Mouse (Mus musculus) hindbrain, embryonic 14.5 days (tissue): ENCODE measurements at regions not wholly inside any gene's neighbourhood (a gene's known extent, or its start where the extent isn't known, plus 50 kb on each side); places are given as distances from the start of the nearest gene placed in this dataset.

ENCODE experiments used
- ATAC-seq: fragments of 200-750 bp; cut with Nextera tagmentation; 2 replicates; pipeline ENCODE4 v1.8.0; 2017; ENCODE audit warnings: moderate number of reproducible peaks, mild to moderate bottlenecking, moderate TSS enrichment, moderate library complexity; ENCODE audit not compliant: low FRiP score
- DNase-seq: peaks from one replicate; pipeline ENCODE4 v3.0.0-alpha.2; 2015; ENCODE audit warnings: low spot score
- H3K27ac ChIP-seq: fragments of 300-500 bp; sonication (generic); 2 replicates; pipeline ENCODE4 v1.5.1; 2014; ENCODE audit warnings: mild to moderate bottlenecking, moderate library complexity
- H3K27me3 ChIP-seq: fragments of 300-500 bp; sonication (generic); 2 replicates; pipeline ENCODE4 v1.6.1; 2014; ENCODE audit warnings: mild to moderate bottlenecking, low read length, mixed read lengths; ENCODE audit not compliant: control insufficient read depth, insufficient read depth
- H3K36me3 ChIP-seq: fragments of 300-500 bp; sonication (generic); replicated peaks from 2 replicates; pipeline ENCODE4 v1.6.1; 2014; ENCODE audit not compliant: control insufficient read depth, insufficient read depth
- H3K4me1 ChIP-seq: fragments of 300-500 bp; sonication (generic); replicated peaks from 2 replicates; pipeline ENCODE4 v1.6.1; 2014; ENCODE audit warnings: antibody characterized with exemption, low read length, mixed read lengths; ENCODE audit not compliant: control insufficient read depth, insufficient read depth
- H3K4me2 ChIP-seq: fragments of 300-500 bp; sonication (generic); replicated peaks from 2 replicates; pipeline ENCODE4 v1.6.1; 2014; ENCODE audit warnings: mild to moderate bottlenecking, moderate library complexity
- H3K4me3 ChIP-seq: fragments of 300-500 bp; sonication (generic); replicated peaks from 2 replicates; pipeline ENCODE4 v1.5.1; 2014; ENCODE audit warnings: mild to moderate bottlenecking, low read length
- H3K9ac ChIP-seq: fragments of 300-500 bp; sonication (generic); 2 replicates; pipeline ENCODE4 v1.6.1; 2014
- H3K9me3 ChIP-seq: fragments of 300-500 bp; sonication (generic); 2 replicates; pipeline ENCODE4 v1.6.1; 2016; ENCODE audit warnings: low read length; ENCODE audit not compliant: control insufficient read depth
- WGBS: fragments of 180-500 bp; shearing (Covaris S2); extraction: QIAGEN DNeasy Blood & Tissue Kit; methylation state at CpG from one replicate; pipeline ENCODE4 v1.1.7; 2014; 5-methylcytosine and 5-hydroxymethylcytosine counted together

DNA sequence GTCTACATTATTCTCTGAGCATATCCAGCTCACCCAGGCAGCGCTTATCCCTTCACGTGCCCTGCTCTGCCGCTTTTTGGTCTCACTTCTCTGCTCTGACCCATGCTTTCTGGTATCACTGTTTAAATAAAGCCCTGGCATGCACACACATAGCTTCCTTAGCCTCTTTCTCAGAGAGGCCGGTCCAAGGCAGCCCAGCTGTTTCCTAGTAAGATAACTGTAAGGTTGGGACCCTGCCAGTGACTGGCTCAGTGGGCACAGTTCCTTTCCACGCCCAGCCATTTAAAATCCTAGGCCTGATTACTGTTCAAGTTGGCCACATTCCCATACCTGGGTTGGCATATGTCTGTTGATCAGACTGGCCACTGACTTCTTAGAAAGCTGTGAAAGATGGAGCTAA is 208.2 kb upstream of the Prok2 start:
- H3K27me3 ChIP-seq = no peaks in the 10 kb centered on the region
- H3K4me3 ChIP-seq = no peak overlapping the region
- H3K4me2 ChIP-seq = no peak overlapping the region
- no peaks in the 10 kb centered on the region for H3K9me3 ChIP-seq
- WGBS = 81% methylated on average over 5 of the region's 5 CpGs
- H3K9ac ChIP-seq = no peak overlapping the region
- peaks cover 9% of the 10 kb centered on the region; the same call in 1 of the 2 replicates for H3K4me1 ChIP-seq
- DNase-seq (no peak), ATAC-seq (peak; percentile 64; the same call in 1 of the 2 replicates)
- no peak overlapping the region for H3K27ac ChIP-seq
- H3K36me3 ChIP-seq = no peaks in the 10 kb centered on the region

DNA sequence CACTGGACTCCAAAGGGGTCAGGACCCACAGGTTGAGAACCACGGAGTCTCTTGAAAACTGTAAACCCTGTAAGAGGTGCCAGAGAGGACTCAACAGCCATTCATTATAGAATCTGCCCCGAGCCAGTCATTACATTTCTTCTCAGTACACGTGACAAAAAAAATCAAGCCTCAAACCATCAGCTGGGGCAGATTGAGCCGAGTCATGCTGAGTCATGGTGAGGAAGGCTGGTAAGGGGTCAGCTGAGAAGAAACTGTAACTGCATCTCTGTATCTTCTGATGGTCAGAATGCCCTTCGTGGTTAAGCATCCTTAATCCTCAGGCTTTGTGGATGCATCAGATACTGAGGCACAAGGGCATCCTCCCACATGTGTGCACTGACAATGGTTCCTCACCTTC is 207.2 kb upstream of the Prok2 start:
- DNase-seq = no peak
- Histone ChIP-seq H3K4me1 (no peaks in the 10 kb centered on the region), H3K36me3 (no peaks in the 10 kb centered on the region), H3K4me3 (no peak overlapping the region), H3K9ac (no peak overlapping the region), H3K4me2 (no peak overlapping the region), H3K9me3 (no peaks in the 10 kb centered on the region), H3K27me3 (no peaks in the 10 kb centered on the region), H3K27ac (no peak overlapping the region)
- no peak for ATAC-seq
- WGBS = 83% methylated on average over 5 of the region's 5 CpGs

DNA sequence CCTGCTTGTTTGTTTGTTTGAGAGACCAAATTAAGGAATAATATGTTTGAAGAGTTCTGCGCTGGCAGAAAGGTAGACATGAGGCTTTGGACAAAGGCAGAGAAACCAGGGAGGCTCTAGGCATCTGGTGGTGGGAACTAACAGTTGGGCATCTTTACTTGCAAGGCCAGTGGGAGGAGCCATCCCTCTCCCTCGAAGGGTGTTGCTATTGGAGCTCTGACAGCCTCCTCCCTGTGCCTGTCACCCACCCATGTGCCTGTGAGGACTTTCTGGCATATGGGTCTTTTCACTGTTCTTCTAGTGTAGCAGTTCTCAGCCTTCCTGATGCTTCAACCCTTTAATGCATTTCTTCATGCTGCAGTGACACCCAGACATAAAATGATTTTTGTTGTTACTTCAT is 206.7 kb upstream of the Prok2 start:
- WGBS = 40% methylated on average over 2 of the region's 2 CpGs
- Histone ChIP-seq H3K4me1 (no peaks in the 10 kb centered on the region), H3K36me3 (no peaks in the 10 kb centered on the region), H3K27ac (no peak overlapping the region), H3K9ac (no peak overlapping the region), H3K4me2 (no peak overlapping the region), H3K9me3 (no peaks in the 10 kb centered on the region), H3K27me3 (no peaks in the 10 kb centered on the region), H3K4me3 (no peak overlapping the region)
- DNase-seq (no peak), ATAC-seq (no peak)

DNA sequence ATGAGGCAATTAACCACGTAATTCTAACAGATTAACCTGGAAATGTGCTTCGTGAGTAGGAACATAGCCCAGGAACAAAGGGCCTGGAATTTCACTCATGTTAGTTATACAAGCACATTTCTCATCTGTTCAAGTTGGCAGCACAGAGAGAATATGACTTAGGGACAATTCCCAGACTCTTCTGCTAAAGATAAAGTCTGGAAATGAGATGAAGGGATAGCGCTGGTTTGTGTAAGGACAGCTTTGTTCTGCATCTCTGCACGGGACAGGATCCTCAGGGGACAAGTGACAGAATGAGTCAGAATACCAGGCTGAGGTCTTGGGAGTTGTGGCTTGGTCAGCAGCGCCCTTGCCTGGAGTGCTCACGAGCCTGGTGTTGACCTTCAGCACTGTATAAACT is 206.2 kb upstream of the Prok2 start:
- Histone ChIP-seq H3K9ac (no peak overlapping the region), H3K36me3 (no peaks in the 10 kb centered on the region), H3K27ac (no peak overlapping the region), H3K4me1 (no peaks in the 10 kb centered on the region), H3K27me3 (no peaks in the 10 kb centered on the region), H3K4me2 (no peak overlapping the region), H3K9me3 (no peaks in the 10 kb centered on the region), H3K4me3 (no peak overlapping the region)
- ATAC-seq (no peak), DNase-seq (no peak)
- WGBS = 69% methylated on average over 6 of the region's 6 CpGs

DNA sequence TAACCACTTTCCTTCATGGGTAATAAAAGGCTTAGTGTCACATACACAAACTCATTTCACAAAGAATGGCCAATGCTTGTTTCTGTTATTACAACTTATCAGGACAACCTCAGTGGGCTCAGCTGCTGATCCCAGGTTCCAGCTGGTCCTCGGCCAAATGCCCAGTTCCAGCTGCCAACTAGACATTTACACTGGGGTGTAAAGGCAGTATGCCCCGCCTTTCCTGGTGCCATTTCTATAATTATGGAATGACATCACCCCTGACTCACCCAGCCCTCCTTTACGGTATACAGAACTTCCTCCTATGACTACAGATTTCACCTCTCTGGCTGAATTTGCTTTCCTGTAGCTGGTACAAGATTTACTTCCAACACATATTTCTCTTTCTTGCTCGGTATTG is 205.4 kb upstream of the Prok2 start:
- no peak for ATAC-seq
- Histone ChIP-seq H3K4me1 (no peaks in the 10 kb centered on the region), H3K4me3 (no peak overlapping the region), H3K9me3 (no peaks in the 10 kb centered on the region), H3K9ac (no peak overlapping the region), H3K27me3 (no peaks in the 10 kb centered on the region), H3K4me2 (no peak overlapping the region), H3K27ac (no peak overlapping the region), H3K36me3 (no peaks in the 10 kb centered on the region)
- 70% methylated on average over 4 of the region's 4 CpGs for WGBS
- no peak for DNase-seq

DNA sequence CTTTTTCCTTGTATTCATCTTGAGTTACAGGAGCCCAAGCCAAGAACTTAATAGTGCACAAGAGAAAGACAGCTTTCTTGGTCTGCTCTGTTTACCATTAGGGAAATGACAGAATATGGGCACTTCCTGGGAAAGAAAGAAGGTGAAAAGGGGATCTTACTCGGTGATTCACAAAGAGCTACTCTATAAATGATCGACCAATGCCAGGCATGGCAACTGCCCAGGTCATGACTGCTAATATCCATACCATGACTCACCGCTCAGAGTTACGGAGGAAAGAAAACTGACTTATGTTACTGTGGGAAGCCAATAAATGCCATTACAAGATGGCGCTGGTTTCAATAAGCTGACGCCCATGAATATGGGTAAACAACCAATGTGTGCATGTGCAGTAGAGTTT is 204.1 kb upstream of the Prok2 start:
- 93% methylated on average over 6 of the region's 6 CpGs for WGBS
- H3K4me3 ChIP-seq = no peak overlapping the region
- H3K9ac ChIP-seq = no peak overlapping the region
- H3K4me2 ChIP-seq = no peak overlapping the region
- no peaks in the 10 kb centered on the region for H3K36me3 ChIP-seq
- H3K27ac ChIP-seq = no peak overlapping the region
- ATAC-seq (no peak), DNase-seq (no peak)
- H3K4me1 ChIP-seq = no peaks in the 10 kb centered on the region
- H3K27me3 ChIP-seq = no peaks in the 10 kb centered on the region
- H3K9me3 ChIP-seq = no peaks in the 10 kb centered on the region

DNA sequence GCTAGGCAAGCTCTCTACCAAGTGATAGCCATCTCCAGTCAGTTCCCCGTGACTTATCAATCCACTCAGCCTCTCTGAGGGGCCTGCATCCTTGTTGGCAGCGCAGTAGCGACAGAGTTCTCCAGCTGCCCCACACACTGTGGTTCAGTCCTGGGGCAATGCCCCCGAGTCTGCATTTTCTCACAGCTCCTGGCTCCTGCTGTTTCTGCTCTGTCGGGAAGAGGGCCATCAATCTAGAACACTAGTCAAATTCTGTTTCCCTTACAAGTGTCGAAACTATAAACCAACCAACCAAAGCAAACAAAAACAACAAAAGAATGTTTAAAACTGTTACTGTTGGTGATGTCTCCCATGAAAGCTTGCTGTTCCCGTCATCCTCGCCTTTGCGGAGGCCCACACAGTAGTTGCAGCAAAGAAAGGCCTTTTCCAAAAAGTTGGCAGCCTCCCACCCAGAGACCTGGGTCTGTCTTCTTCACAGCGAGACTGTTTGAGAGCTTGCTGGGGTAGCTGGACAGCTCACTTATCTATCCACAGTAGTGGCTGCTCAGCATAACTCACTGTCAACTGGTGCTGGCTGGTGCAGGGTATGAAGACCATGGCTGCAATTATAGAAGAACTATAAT is 201.9 kb upstream of the Prok2 start:
- H3K9me3 ChIP-seq = no peaks in the 10 kb centered on the region
- H3K27me3 ChIP-seq = no peaks in the 10 kb centered on the region
- no peak overlapping the region for H3K27ac ChIP-seq
- ATAC-seq (no peak), DNase-seq (no peak)
- no peaks in the 10 kb centered on the region for H3K4me1 ChIP-seq
- no peak overlapping the region for H3K4me3 ChIP-seq
- no peaks in the 10 kb centered on the region for H3K36me3 ChIP-seq
- no peak overlapping the region for H3K4me2 ChIP-seq
- no peak overlapping the region for H3K9ac ChIP-seq
- 56% methylated on average over 10 of the region's 10 CpGs for WGBS

DNA sequence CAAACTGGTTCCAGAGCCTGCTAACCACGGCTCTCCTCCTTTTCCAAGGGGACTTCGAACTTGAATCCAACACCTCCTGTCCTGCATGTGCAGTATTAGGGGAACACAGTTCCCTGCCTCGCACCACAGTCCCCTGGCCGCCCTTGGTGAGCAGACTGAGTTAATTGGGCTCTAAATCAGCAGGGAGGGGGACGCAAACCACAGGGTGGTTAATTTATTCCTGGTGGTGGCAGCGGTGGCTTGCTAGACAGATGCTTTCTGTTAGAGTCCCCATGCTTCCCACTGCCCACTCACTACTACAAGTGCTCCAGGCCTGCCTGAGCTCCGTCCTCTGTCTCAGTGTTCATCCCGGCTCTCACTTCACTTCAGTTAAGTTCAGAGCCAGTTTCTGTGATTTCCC is 198.0 kb upstream of the Prok2 start:
- no peaks in the 10 kb centered on the region for H3K36me3 ChIP-seq
- DNase-seq = no peak

DNA sequence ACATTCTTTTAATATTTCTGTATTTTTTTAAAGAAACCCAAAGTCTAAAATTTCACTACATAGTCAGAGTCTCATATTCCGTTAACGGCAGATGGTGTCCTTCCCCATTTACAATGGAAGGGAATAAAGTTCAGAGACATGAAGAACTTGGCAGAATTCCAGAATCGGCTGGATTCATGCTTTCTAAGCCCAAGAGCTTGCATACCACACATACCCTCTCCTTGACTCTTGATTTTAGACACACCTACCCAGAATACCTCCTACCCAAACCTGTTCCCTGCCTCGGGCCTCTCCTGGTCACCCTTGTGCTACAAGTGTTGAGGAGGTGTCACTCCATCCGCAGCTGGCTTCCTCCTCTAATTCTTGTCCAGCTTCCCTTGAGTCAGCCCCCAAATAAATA is 195.8 kb upstream of the Prok2 start:
- Histone ChIP-seq H3K9me3 (no peaks in the 10 kb centered on the region), H3K9ac (no peak overlapping the region), H3K4me3 (no peak overlapping the region), H3K27ac (no peak overlapping the region), H3K4me1 (peaks cover 4% of the 10 kb centered on the region; the same call in 1 of the 2 replicates), H3K36me3 (no peaks in the 10 kb centered on the region), H3K4me2 (no peak overlapping the region), H3K27me3 (no peaks in the 10 kb centered on the region)
- WGBS = 84% methylated on average over 5 of the region's 5 CpGs
- ATAC-seq (no peak), DNase-seq (no peak)

More for the DNA sequence above, 198.0 kb upstream of the Prok2 start:
- no peaks in the 10 kb centered on the region for H3K27me3 ChIP-seq
- H3K4me1 ChIP-seq = no peaks in the 10 kb centered on the region
- no peak overlapping the region for H3K4me2 ChIP-seq
- no peak overlapping the region for H3K4me3 ChIP-seq
- H3K27ac ChIP-seq = no peak overlapping the region
- H3K9me3 ChIP-seq = no peaks in the 10 kb centered on the region
- ATAC-seq = no peak
- WGBS = 63% methylated on average over 8 of the region's 8 CpGs
- H3K9ac ChIP-seq = no peak overlapping the region
